Mouse (Mus musculus) heart, postnatal 25 days (tissue): Measurements from ENCODE around the gene Hapln3. TPM values are rescaled to one million over a fixed set of nuclear protein-coding genes. Genes with fewer than 3 reads are reported as not detected.

ENCODE experiments used
- DNase-seq: peaks from one replicate; pipeline ENCODE4 v3.0.0; 2022; ENCODE audit warnings: low spot score
- intact Hi-C: fragments of 180-260 bp; cut with DNase I; formaldehyde crosslinking; loops from one replicate; pipeline ENCODE4 v1.15.1; 2025
- total RNA-seq, 2 experiments: library from RNA; stranded (reverse); gene quantifications; 2 replicates each; pipeline ENCODE4 v1.2.3; 2021

Gene Hapln3
- total RNA-seq, 2 experiments from 2014 or later = 0.20 to 0.31 TPM

- no peak for DNase-seq
- intact Hi-C loops = loop anchor here (1.0 to 10.0 kb wide), 2 partner anchors 156 to 286 kb away; no protein-coding TSS in a partner anchor
Observed at GRCm38 (mm10) chr7:79080572-79081399, 50.0 kb downstream of the Hapln3 start.

GRCm38 (mm10) chr7:79079212-79079611, 51.6 kb downstream of the Hapln3 start:
- DNase-seq = no peak
- intact Hi-C loops = no loop called here

GRCm38 (mm10) chr7:79068231-79068630, 62.6 kb downstream of the Hapln3 start:
- DNase-seq = no peak
- intact Hi-C loops = no loop called here

- intact Hi-C loops = no loop called here
- DNase-seq = no peak
Observed at GRCm38 (mm10) chr7:79067466-79067865, 63.4 kb downstream of the Hapln3 start.

Other genes starting within 250 kb of the Hapln3 start
- gene Aen, start 235.2 kb downstream of the Hapln3 start, total RNA-seq = 10 to 100 TPM; 33.3 to 35.5 TPM
- 10 to 100 TPM; 11.8 to 16.4 TPM for gene Isg20, start 217.6 kb downstream of the Hapln3 start, total RNA-seq
- gene Acan, start 77.5 kb downstream of the Hapln3 start, total RNA-seq = under 1 TPM; 0.20 to 0.29 TPM
- 100 to 1,000 TPM; 118 to 144 TPM for gene Mfge8, start 18.0 kb upstream of the Hapln3 start, total RNA-seq
- gene Abhd2, start 142.2 kb upstream of the Hapln3 start, total RNA-seq = 10 to 100 TPM; 30.4 to 41.5 TPM